Mouse (Mus musculus) liver, adult 2 months (tissue): ENCODE measurements around the gene Cant1. TPM values are rescaled to one million over a fixed set of nuclear protein-coding genes. Genes with fewer than 3 reads are reported as not detected.

ENCODE experiments used
- DNase-seq: peaks from one replicate; pipeline ENCODE4 v3.0.0-alpha.2; 2011; ENCODE audit warnings: low read depth, low spot score; ENCODE audit errors: extremely low read depth
- H3K27ac ChIP-seq: fragments of 200-500 bp; replicated peaks from 2 replicates; pipeline ENCODE4 v1.5.1; 2012; ENCODE audit warnings: low read depth, mild to moderate bottlenecking, control low read depth, inconsistent platforms, low read length; ENCODE audit not compliant: insufficient read depth
- H3K27me3 ChIP-seq: fragments of 200-500 bp; 2 replicates; pipeline ENCODE4 v1.6.1; 2012; ENCODE audit warnings: mild to moderate bottlenecking, moderate library complexity, low read length, inconsistent platforms; ENCODE audit not compliant: control insufficient read depth, insufficient read depth
- H3K36me3 ChIP-seq: fragments of 200-500 bp; 2 replicates; pipeline ENCODE4 v1.6.1; 2012; ENCODE audit warnings: low read length, inconsistent platforms; ENCODE audit not compliant: control insufficient read depth, insufficient read depth
- H3K4me1 ChIP-seq: fragments of 200-500 bp; 2 replicates; pipeline ENCODE4 v1.6.1; 2011; ENCODE audit warnings: low read length; ENCODE audit not compliant: control insufficient read depth, insufficient read depth
- H3K4me3 ChIP-seq: fragments of 200-500 bp; 2 replicates; pipeline ENCODE4 v1.5.1; 2011; ENCODE audit warnings: low read depth, mild to moderate bottlenecking, control low read depth, low read length, moderate library complexity; ENCODE audit not compliant: insufficient read depth
- H3K79me2 ChIP-seq: fragments of 200-500 bp; 2 replicates; pipeline ENCODE4 v1.6.1; 2012; ENCODE audit warnings: inconsistent platforms, mild to moderate bottlenecking, low read length, moderate library complexity; ENCODE audit not compliant: control insufficient read depth, insufficient read depth
- H3K9ac ChIP-seq: fragments of 200-500 bp; 2 replicates; pipeline ENCODE4 v1.6.1; 2012; ENCODE audit warnings: low read depth, mild to moderate bottlenecking, control low read depth, inconsistent platforms, low read length
- CTCF ChIP-seq: fragments of 200-500 bp; IDR thresholded peaks from 2 replicates; pipeline ENCODE4 v1.5.1; 2011; ENCODE audit warnings: low read depth, low read length, control low read depth
- POLR2A ChIP-seq: fragments of 200-500 bp; IDR thresholded peaks from 2 replicates; pipeline ENCODE4 v1.6.1; 2011; ENCODE audit warnings: low read length, control low read depth; ENCODE audit not compliant: insufficient read depth; ENCODE audit errors: extremely low read depth
- WGBS: fragments of 180-500 bp; shearing (Covaris S2); methylation state at CpG from one replicate; pipeline ENCODE4 v1.1.7; 2018; 5-methylcytosine and 5-hydroxymethylcytosine counted together
- polyA plus RNA-seq: library from polyadenylated mRNA; depleted of rRNA; stranded (reverse); fragments of >200 nt; gene quantifications from 2 replicates; pipeline ENCODE4 v1.2.3, GENCODE M21; 2012
- total RNA-seq: library from RNA; depleted of rRNA; stranded (reverse); fragments of >200 nt; gene quantifications from 2 replicates; pipeline ENCODE4 v1.2.3, GENCODE M21; 2014

The Cant1 gene
- total and polyA plus RNA-seq, 2 experiments, result 11.4 to 25.7 TPM

DNA sequence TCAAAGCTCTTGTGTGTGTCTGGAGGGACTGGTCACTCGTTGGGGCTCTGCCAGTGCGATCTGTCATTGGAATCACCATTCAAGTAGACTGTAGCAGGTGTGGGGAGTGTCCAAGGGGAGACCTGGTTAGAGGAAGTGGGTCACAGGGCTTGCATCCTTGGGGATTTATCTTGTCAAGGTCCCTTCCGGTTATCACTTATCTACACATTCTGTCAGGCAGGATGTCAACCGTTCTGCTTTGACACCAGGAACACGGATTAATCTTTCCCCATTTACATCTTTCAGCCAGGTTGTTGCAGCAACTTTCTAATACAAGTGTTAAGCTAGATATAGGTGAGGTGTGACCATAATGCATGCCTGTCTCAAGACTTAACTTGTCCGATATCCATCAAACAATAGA lies 36.9 kb upstream of the Cant1 start:
- DNase-seq, result no peak
- Histone ChIP-seq H3K4me1 (peaks cover 4% of the 10 kb centered on the region), H3K9ac (no peak overlapping the region), H3K4me3 (no peak overlapping the region), H3K79me2 (no peaks in the 10 kb centered on the region), H3K36me3 (no peaks in the 10 kb centered on the region), H3K27me3 (no peaks in the 10 kb centered on the region), H3K27ac (no peak overlapping the region)
- WGBS, result 71% methylated on average over 6 of the region's 6 CpGs
- TF ChIP-seq CTCF (no peak), POLR2A (no peak)

DNA sequence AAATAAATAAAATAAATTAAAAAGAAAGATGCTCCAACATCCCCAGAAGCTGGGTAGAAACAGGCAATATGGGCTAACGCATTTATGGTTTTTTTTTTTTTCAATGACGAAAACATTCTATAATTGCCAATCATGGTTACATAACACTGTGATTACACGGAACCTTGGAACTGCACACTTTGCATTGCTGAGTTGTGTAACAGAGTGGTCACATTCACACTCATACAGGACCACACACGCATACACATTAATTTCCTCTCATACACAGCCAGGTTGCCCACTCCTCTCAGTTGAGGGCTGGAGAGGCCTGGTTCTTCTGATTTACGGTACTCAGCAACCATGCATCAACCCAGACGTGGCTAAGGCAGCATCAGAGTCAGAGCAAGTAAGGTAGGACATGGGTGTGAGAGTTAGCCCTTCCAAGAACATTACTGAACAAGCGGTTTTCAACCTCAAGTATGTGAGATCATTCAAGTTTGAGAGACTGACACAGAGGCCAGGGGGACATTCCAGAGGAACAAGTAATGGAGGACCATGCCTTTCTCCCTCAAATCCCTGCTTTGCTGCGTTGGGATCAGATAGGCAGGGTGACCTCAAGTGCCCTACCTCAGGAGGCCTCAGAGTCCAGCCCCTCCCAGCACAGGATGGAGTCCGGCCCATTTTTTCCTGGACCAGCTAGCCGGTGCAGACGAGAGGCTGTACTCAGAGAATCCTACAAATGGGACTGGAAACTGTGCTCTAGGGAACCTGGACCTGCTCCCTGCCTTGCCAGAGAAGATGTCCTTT lies 35.2 kb upstream of the Cant1 start:
- no peak for TF ChIP-seq CTCF
- TF ChIP-seq POLR2A, result no peak
- Histone ChIP-seq H3K27me3 (no peaks in the 10 kb centered on the region), H3K4me1 (peaks cover 4% of the 10 kb centered on the region), H3K4me3 (no peak overlapping the region), H3K36me3 (no peaks in the 10 kb centered on the region), H3K9ac (no peak overlapping the region), H3K79me2 (no peaks in the 10 kb centered on the region), H3K27ac (0 out of 2 replicates have a peak overlapping the region, but pooled peaks have one; percentile 16)
- peak; percentile 39 for DNase-seq
- WGBS, result 37% methylated on average over 11 of the region's 11 CpGs

DNA sequence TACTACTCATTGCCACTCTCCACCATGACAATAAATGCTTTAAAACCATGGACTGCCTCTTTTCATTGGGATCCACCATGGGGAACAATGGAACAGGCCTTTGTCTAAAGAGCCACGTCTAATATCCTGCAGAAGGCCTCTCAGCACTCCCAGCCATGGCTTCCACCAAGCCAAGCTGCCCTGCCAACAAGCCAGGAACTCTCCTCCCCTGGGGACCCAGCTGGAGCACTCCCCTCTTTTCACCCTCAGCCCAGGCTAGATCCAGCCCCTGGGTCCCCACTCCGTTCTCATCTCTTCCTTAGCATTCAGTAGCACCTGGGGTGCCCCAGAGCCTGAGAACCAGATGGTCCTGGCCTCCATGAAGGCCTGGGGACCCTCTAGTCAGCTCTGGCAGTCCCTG lies 34.1 kb upstream of the Cant1 start:
- no peak overlapping the region for H3K9ac ChIP-seq
- H3K27me3 ChIP-seq, result no peaks in the 10 kb centered on the region
- H3K36me3 ChIP-seq, result no peaks in the 10 kb centered on the region
- TF ChIP-seq POLR2A, result no peak
- TF ChIP-seq CTCF, result no peak
- peaks cover 4% of the 10 kb centered on the region for H3K4me1 ChIP-seq
- H3K4me3 ChIP-seq, result no peak overlapping the region
- WGBS, result 93% methylated on average over 2 of the region's 2 CpGs
- H3K27ac ChIP-seq, result no peak overlapping the region
- no peaks in the 10 kb centered on the region for H3K79me2 ChIP-seq
- DNase-seq, result no peak

DNA sequence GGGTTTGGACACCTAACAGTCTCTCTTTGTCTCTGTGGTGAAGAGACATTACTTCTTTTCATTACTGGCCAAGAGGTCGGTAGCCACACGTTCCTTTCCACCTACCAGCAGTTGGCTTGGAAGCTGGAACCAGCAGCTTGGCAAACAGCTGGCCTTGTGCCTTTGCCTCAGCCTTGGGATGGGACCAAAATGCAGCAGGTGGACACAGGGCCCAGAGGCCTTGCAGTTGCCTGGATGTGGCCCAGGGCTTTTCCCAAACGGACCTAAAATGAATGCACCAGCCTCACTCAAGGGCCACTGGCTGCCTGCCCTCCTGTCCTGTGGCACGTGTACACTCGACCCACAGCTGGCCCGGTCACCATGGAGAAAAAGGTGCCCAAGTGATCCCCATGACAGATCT lies 32.3 kb upstream of the Cant1 start:
- H3K79me2 ChIP-seq, result no peaks in the 10 kb centered on the region
- H3K4me3 ChIP-seq, result no peak overlapping the region
- no peaks in the 10 kb centered on the region for H3K36me3 ChIP-seq
- no peak overlapping the region for H3K27ac ChIP-seq
- peaks cover 4% of the 10 kb centered on the region for H3K4me1 ChIP-seq
- WGBS, result 14% methylated on average over 6 of the region's 6 CpGs
- peak; percentile 90 for DNase-seq
- H3K9ac ChIP-seq, result no peak overlapping the region
- H3K27me3 ChIP-seq, result no peaks in the 10 kb centered on the region
- TF ChIP-seq POLR2A, result no peak
- no peak for TF ChIP-seq CTCF

DNA sequence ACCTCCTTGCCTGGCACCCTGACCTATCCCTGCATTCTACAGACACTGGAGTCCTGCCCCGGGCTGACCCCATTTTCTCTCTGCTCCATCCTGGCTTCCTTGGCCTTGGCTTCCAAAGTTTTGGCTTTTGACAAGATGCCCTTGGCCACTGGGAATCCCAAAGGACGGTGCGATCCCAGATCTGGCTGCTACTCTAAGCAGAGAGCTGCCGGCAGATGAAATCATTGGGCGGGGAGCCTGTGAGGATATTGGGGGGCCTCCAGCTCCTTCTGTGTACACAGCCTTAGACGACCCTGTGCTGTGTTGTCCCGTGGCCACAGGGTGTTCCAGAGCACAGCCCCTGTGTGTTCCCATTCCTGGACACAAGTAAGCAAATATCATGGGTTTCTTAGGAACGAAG lies 29.5 kb upstream of the Cant1 start:
- Histone ChIP-seq H3K27me3 (no peaks in the 10 kb centered on the region), H3K27ac (no peak overlapping the region), H3K4me1 (peaks cover 3% of the 10 kb centered on the region; the same call in 1 of the 2 replicates), H3K4me3 (no peak overlapping the region), H3K9ac (no peak overlapping the region), H3K79me2 (no peaks in the 10 kb centered on the region), H3K36me3 (no peaks in the 10 kb centered on the region)
- 78% methylated on average over 8 of the region's 8 CpGs for WGBS
- TF ChIP-seq CTCF (no peak), POLR2A (no peak)
- DNase-seq, result no peak

DNA sequence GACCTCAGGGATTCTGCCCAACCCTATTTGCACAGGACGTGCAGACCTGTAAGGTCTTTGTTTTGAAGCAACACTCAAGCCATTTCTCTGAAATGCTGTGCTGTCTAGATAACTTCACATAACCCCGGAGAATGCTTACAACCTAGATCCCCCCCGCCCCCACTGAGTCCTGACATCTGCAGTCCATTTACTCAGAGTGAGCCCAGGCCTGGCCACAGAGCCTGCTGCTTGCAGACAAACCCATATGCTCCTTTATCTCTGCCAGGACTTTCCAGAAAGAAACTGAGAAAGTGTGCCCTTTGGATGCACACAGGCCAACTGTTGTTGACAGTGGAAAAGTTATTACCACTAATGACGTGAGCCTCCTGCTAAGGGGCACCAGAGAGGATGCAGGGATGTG lies 28.5 kb upstream of the Cant1 start:
- Histone ChIP-seq H3K4me3 (no peak overlapping the region), H3K36me3 (no peaks in the 10 kb centered on the region), H3K27ac (no peak overlapping the region), H3K79me2 (no peaks in the 10 kb centered on the region), H3K4me1 (peaks cover 3% of the 10 kb centered on the region; the same call in 1 of the 2 replicates), H3K27me3 (no peaks in the 10 kb centered on the region), H3K9ac (no peak overlapping the region)
- DNase-seq, result no peak
- WGBS, result 77% methylated on average over 4 of the region's 4 CpGs
- TF ChIP-seq CTCF (no peak), POLR2A (no peak)
